Mouse (Mus musculus) stomach, postnatal 0 days (tissue): ENCODE data around the gene Arhgef39.

Experiments used
- CTCF ChIP-seq: IDR thresholded peaks from 2 replicates; pipeline ENCODE4 v1.5.1; 2016; ENCODE audit warnings: antibody characterized with exemption, low read depth, mild to moderate bottlenecking, moderate library complexity
- EP300 ChIP-seq: optimal IDR thresholded peaks from 2 replicates; pipeline ENCODE3; 2016; ENCODE audit warnings: antibody characterized with exemption

GRCm38 (mm10) chr4:43483535-43484091, 15.9 kb downstream of the Arhgef39 start, which contains the start of gene Sit1:
- no peak for TF ChIP-seq CTCF
- no peak for TF ChIP-seq EP300
